Comparison of ENCODE assay signal across 21 mouse cellular contexts in the genomic region with DNA sequence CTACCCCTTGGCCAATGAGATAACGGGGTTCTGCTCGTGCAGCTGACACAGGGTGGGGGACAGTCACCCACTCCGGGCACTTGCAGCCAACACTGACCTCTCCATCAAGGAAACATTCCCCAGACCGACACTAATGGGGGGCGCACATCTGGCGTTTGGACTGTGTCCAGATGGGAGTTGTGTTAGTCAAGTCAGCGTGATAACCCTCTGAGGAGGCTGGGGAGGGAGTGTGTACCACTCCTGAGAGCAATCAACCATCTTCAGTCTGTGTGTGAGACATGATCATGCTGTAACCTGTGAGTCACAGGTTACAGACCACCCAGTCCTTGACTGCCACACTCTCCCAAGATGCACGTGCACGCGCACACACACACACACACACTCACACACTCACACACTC.
DNase-seq lines count a peak whose midpoint lies in the region; ATAC-seq and TF ChIP-seq lines count a peak whose summit lies in the region.
"Had no signal": no experiment of that assay in that cellular context is flagged by ENCODE, and none has a peak within 500 bp of the region (broad histone marks: within the 10 kb centered on the region; RNA-seq: fewer than 3 reads in every experiment).

No protein-coding gene starts in this region.

- peak overlapping the region; percentile 59 for H3K27ac ChIP-seq in heart, embryonic 10.5 days
- no peak overlapping the region for H3K27ac ChIP-seq in heart, adult 2 months
- H3K27ac ChIP-seq in kidney, embryonic 15.5 days = no peak overlapping the region
- H3K27ac ChIP-seq in stomach, postnatal 0 days (replicated peaks) = no peak overlapping the region
- H3K27ac ChIP-seq: forebrain, embryonic 12.5 days; hindbrain, embryonic 14.5 days; layer of hippocampus, adult 2 months; limb, embryonic 10.5 days; liver, embryonic 14.5 days; macrophage; midbrain, embryonic 12.5 days; neural tube, embryonic 13.5 days had no signal

- no peak overlapping the region for H3K9ac ChIP-seq in heart, adult 2 months (ENCODE audit: low read depth, low read length)
- H3K9ac ChIP-seq in kidney, embryonic 15.5 days = no peak overlapping the region
- no peak overlapping the region for H3K9ac ChIP-seq in stomach, postnatal 0 days (ENCODE audit: low read length)
- H3K9ac ChIP-seq: forebrain, embryonic 12.5 days; hindbrain, embryonic 14.5 days; liver, embryonic 14.5 days; midbrain, embryonic 12.5 days; neural tube, embryonic 13.5 days had no signal

- no peaks in the 10 kb centered on the region for H3K36me3 ChIP-seq in heart, embryonic 10.5 days
- no peaks in the 10 kb centered on the region for H3K36me3 ChIP-seq in heart, adult 2 months (ENCODE audit: control insufficient read depth, insufficient read depth, low read length)
- no peaks in the 10 kb centered on the region for H3K36me3 ChIP-seq in kidney, embryonic 15.5 days
- H3K36me3 ChIP-seq in stomach, postnatal 0 days (ENCODE audit: control insufficient read depth, insufficient read depth, low read length) = no peaks in the 10 kb centered on the region
- H3K36me3 ChIP-seq: forebrain, embryonic 12.5 days; limb, embryonic 10.5 days; midbrain, embryonic 12.5 days; neural tube, embryonic 13.5 days had no signal

- intact Hi-C loops in heart, adult 2 months (cut with DNase I) = loop anchor here (5.0 kb wide), 1 partner anchor 144 kb away; no protein-coding TSS in a partner anchor

- TF ChIP-seq CTCF in heart, adult 2 months (IDR thresholded peaks at IDR 0.05) = no peak
- no peak for TF ChIP-seq CTCF in stomach, postnatal 0 days (IDR thresholded peaks at IDR 0.05; ENCODE audit: low read depth)

- WGBS in heart, embryonic 10.5 days = 29% methylated on average over 10 of the region's 10 CpGs
- 40% methylated on average over 10 of the region's 10 CpGs for WGBS in heart, adult 2 months
- 43% methylated on average over 10 of the region's 10 CpGs for WGBS in kidney, embryonic 15.5 days
- 38% methylated on average over 10 of the region's 10 CpGs for WGBS in stomach, postnatal 0 days

- no peak for TF ChIP-seq POLR2A in heart, adult 2 months (IDR thresholded peaks at IDR 0.05; ENCODE audit: insufficient read depth, low read depth, low read length)

- H3K79me2 ChIP-seq in heart, adult 2 months (replicated peaks; ENCODE audit: control insufficient read depth, insufficient read depth, low read length) = no peaks in the 10 kb centered on the region

- peaks cover 43% of the 10 kb centered on the region for H3K4me1 ChIP-seq in heart, embryonic 10.5 days
- H3K4me1 ChIP-seq in heart, adult 2 months (ENCODE audit: control insufficient read depth, insufficient read depth, low read length) = peaks cover 6% of the 10 kb centered on the region
- H3K4me1 ChIP-seq in kidney, embryonic 15.5 days = peaks cover 24% of the 10 kb centered on the region
- no peaks in the 10 kb centered on the region for H3K4me1 ChIP-seq in stomach, postnatal 0 days (replicated peaks; ENCODE audit: control insufficient read depth, insufficient read depth)

- peak; percentile 69; the same call in 1 of the 2 replicates for ATAC-seq in kidney, embryonic 15.5 days (replicated peaks; ENCODE audit: low FRiP score)
- ATAC-seq in stomach, postnatal 0 days (ENCODE audit: low FRiP score, low TSS enrichment) = peak; percentile 35; the same call in 1 of the 2 replicates

- no peak for TF ChIP-seq EP300 in heart, adult 2 months (IDR thresholded peaks at IDR 0.05; ENCODE audit: insufficient read depth, low read depth, low read length)
- no peak for TF ChIP-seq EP300 in stomach, postnatal 0 days (optimal IDR thresholded peaks at IDR 0.05)

- H3K9me3 ChIP-seq in heart, embryonic 10.5 days = no peaks in the 10 kb centered on the region
- no peaks in the 10 kb centered on the region for H3K9me3 ChIP-seq in kidney, embryonic 15.5 days (replicated peaks)
- no peaks in the 10 kb centered on the region for H3K9me3 ChIP-seq in stomach, postnatal 0 days (ENCODE audit: control insufficient read depth, low read length)
- H3K9me3 ChIP-seq: forebrain, embryonic 12.5 days; limb, embryonic 10.5 days; midbrain, embryonic 12.5 days; neural tube, embryonic 13.5 days had no signal

- peak; percentile 83 for DNase-seq in heart, embryonic 10.5 days (ENCODE audit: low spot score)
- DNase-seq in heart, adult 2 months = no peak
- DNase-seq in kidney, adult 18-20 months = no peak
- peak; percentile 11 for DNase-seq in ovary, postnatal 36 days (ENCODE audit: low spot score)
- no peak for DNase-seq in ovary, postnatal 14 days (ENCODE audit: low spot score)
- no peak for DNase-seq in stomach, postnatal 0 days (ENCODE audit: low spot score)
- DNase-seq in testis, postnatal 10 days (ENCODE audit: low spot score) = no peak
- DNase-seq: adrenal gland, postnatal 36 days; cerebellum, adult 8-10 months; gastrocnemius, postnatal 10 days; kidney, adult 2 months; thymus, postnatal 14 days had no signal

- H3K4me3 ChIP-seq in heart, embryonic 10.5 days = no peak overlapping the region
- no peak overlapping the region for H3K4me3 ChIP-seq in heart, adult 2 months
- no peak overlapping the region for H3K4me3 ChIP-seq in kidney, embryonic 15.5 days (replicated peaks)
- no peak overlapping the region for H3K4me3 ChIP-seq in stomach, postnatal 0 days (ENCODE audit: low read depth, low read length)
- H3K4me3 ChIP-seq: forebrain, embryonic 12.5 days; layer of hippocampus, adult 2 months; limb, embryonic 10.5 days; midbrain, embryonic 12.5 days; neural tube, embryonic 13.5 days had no signal

- H3K27me3 ChIP-seq in heart, embryonic 10.5 days (ENCODE audit: insufficient read depth, poor library complexity, severe bottlenecking) = peaks cover 3% of the 10 kb centered on the region; the same call in 1 of the 2 replicates
- H3K27me3 ChIP-seq in heart, adult 2 months (ENCODE audit: control insufficient read depth, insufficient read depth, low read length) = no peaks in the 10 kb centered on the region
- no peaks in the 10 kb centered on the region for H3K27me3 ChIP-seq in kidney, embryonic 15.5 days
- H3K27me3 ChIP-seq in stomach, postnatal 0 days (ENCODE audit: control insufficient read depth, insufficient read depth, low read length) = no peaks in the 10 kb centered on the region
- H3K27me3 ChIP-seq: forebrain, embryonic 12.5 days; neural tube, embryonic 13.5 days had no signal

- H3K4me2 ChIP-seq in kidney, embryonic 15.5 days = no peak overlapping the region
- no peak overlapping the region for H3K4me2 ChIP-seq in stomach, postnatal 0 days (replicated peaks; ENCODE audit: low read depth)
- H3K4me2 ChIP-seq: forebrain, embryonic 12.5 days; hindbrain, embryonic 14.5 days; midbrain, embryonic 12.5 days; neural tube, embryonic 13.5 days had no signal

Comparison
In these comparisons a context has a peak if more than half of its experiments do, and no peak if none do; other contexts are left out.
1. DNase-seq: peak in heart, embryonic 10.5 days (single experiment) and ovary, postnatal 36 days (single experiment); none in heart, adult 2 months (0 of 2), kidney, adult 18-20 months (single experiment), ovary, postnatal 14 days (single experiment), stomach, postnatal 0 days (single experiment) and testis, postnatal 10 days (single experiment).